15 mouse cellular contexts compared by ENCODE assay signal in genomic region chr19:17354362-17354761, GRCm38 (mm10). TPM values are rescaled to one million over a fixed set of nuclear protein-coding genes. Genes with fewer than 3 reads are reported as not detected.
DNase-seq lines count a peak whose midpoint lies in the region; ATAC-seq lines count a peak whose summit lies in the region.
"Had no signal": no experiment of that assay in that cellular context is flagged by ENCODE, and none has a peak within 500 bp of the region (broad histone marks: within the 10 kb centered on the region; RNA-seq: fewer than 3 reads in every experiment).

No protein-coding gene starts in this region.

- H3K27ac ChIP-seq in embryonic facial prominence, embryonic 12.5 days, result no peak overlapping the region
- H3K27ac ChIP-seq in embryonic facial prominence, embryonic 10.5 days (replicated peaks), result no peak overlapping the region
- H3K27ac ChIP-seq in kidney, embryonic 15.5 days, result no peak overlapping the region
- no peak overlapping the region for H3K27ac ChIP-seq in embryonic facial prominence, embryonic 14.5 days (replicated peaks; ENCODE audit: low read depth, low read length)
- H3K27ac ChIP-seq in liver, embryonic 15.5 days (replicated peaks), result peak overlapping the region; percentile 87
- H3K27ac ChIP-seq: neural tube, embryonic 12.5 days had no signal

- no peak overlapping the region for H3K9ac ChIP-seq in embryonic facial prominence, embryonic 12.5 days
- H3K9ac ChIP-seq in kidney, embryonic 15.5 days, result no peak overlapping the region
- no peak overlapping the region for H3K9ac ChIP-seq in embryonic facial prominence, embryonic 14.5 days (ENCODE audit: low read depth, low read length)
- peak overlapping the region; percentile 77 for H3K9ac ChIP-seq in liver, embryonic 15.5 days
- H3K9ac ChIP-seq: neural tube, embryonic 12.5 days had no signal

- WGBS in embryonic facial prominence, embryonic 12.5 days, result 68% methylated on average over 4 of the region's 4 CpGs
- WGBS in embryonic facial prominence, embryonic 10.5 days, result 77% methylated on average over 4 of the region's 4 CpGs
- WGBS in kidney, embryonic 15.5 days, result 81% methylated on average over 4 of the region's 4 CpGs
- 67% methylated on average over 4 of the region's 4 CpGs for WGBS in embryonic facial prominence, embryonic 14.5 days
- WGBS in liver, embryonic 15.5 days (ENCODE audit: insufficient replicate concordance), result 45% methylated on average over 4 of the region's 4 CpGs

- 0 out of 2 replicates have a peak overlapping the region, but pooled peaks have one; percentile 4 for H3K4me2 ChIP-seq in embryonic facial prominence, embryonic 12.5 days (replicated peaks)
- H3K4me2 ChIP-seq in kidney, embryonic 15.5 days, result peak overlapping the region; percentile 3; the same call in 1 of the 2 replicates
- peak overlapping the region; percentile 83; the same call in 1 of the 2 replicates for H3K4me2 ChIP-seq in embryonic facial prominence, embryonic 14.5 days (ENCODE audit: low read depth, low read length)
- peak overlapping the region; percentile 76 for H3K4me2 ChIP-seq in liver, embryonic 15.5 days

- H3K4me3 ChIP-seq in embryonic facial prominence, embryonic 12.5 days, result no peak overlapping the region
- H3K4me3 ChIP-seq in embryonic facial prominence, embryonic 10.5 days, result no peak overlapping the region
- H3K4me3 ChIP-seq in kidney, embryonic 15.5 days (replicated peaks), result no peak overlapping the region
- H3K4me3 ChIP-seq in embryonic facial prominence, embryonic 14.5 days (ENCODE audit: low read depth, low read length), result no peak overlapping the region
- peak overlapping the region; percentile 75 for H3K4me3 ChIP-seq in liver, embryonic 15.5 days (replicated peaks)
- H3K4me3 ChIP-seq: neural tube, embryonic 12.5 days had no signal

- no peaks in the 10 kb centered on the region for H3K4me1 ChIP-seq in embryonic facial prominence, embryonic 12.5 days
- peaks cover 8% of the 10 kb centered on the region for H3K4me1 ChIP-seq in embryonic facial prominence, embryonic 10.5 days
- H3K4me1 ChIP-seq in kidney, embryonic 15.5 days, result peaks cover 16% of the 10 kb centered on the region
- H3K4me1 ChIP-seq in embryonic facial prominence, embryonic 14.5 days (ENCODE audit: control insufficient read depth, insufficient read depth, low read length), result no peaks in the 10 kb centered on the region; the same call in 1 of the 2 replicates
- H3K4me1 ChIP-seq in liver, embryonic 15.5 days (replicated peaks), result peaks cover 74% of the 10 kb centered on the region

- 0 out of 2 replicates have a peak, but pooled peaks cover 9% of the 10 kb centered on the region for H3K27me3 ChIP-seq in embryonic facial prominence, embryonic 12.5 days
- peaks cover 37% of the 10 kb centered on the region for H3K27me3 ChIP-seq in embryonic facial prominence, embryonic 10.5 days (replicated peaks; ENCODE audit: low read depth, poor library complexity, severe bottlenecking)
- H3K27me3 ChIP-seq in kidney, embryonic 15.5 days, result peaks cover 6% of the 10 kb centered on the region; the same call in 1 of the 2 replicates
- 0 out of 2 replicates have a peak, but pooled peaks cover 9% of the 10 kb centered on the region for H3K27me3 ChIP-seq in embryonic facial prominence, embryonic 14.5 days (replicated peaks; ENCODE audit: control insufficient read depth, insufficient read depth, low read length)
- H3K27me3 ChIP-seq in liver, embryonic 15.5 days, result 0 out of 2 replicates have a peak, but pooled peaks cover 3% of the 10 kb centered on the region

- no peak for ATAC-seq in embryonic facial prominence, embryonic 12.5 days (ENCODE audit: insufficient number of reproducible peaks, insufficient read depth, low FRiP score, low TSS enrichment)
- no peak for ATAC-seq in kidney, embryonic 15.5 days (replicated peaks; ENCODE audit: low FRiP score)
- ATAC-seq in embryonic facial prominence, embryonic 14.5 days (ENCODE audit: low read depth), result no peak
- peak; percentile 50 for ATAC-seq in liver, embryonic 15.5 days (ENCODE audit: insufficient read depth)
- no peak for ATAC-seq in monocyte, adult 5-6 weeks (replicated peaks; ENCODE audit: insufficient number of reproducible peaks, low FRiP score, low TSS enrichment, poor library complexity, severe bottlenecking)
- ATAC-seq: midbrain, embryonic 16.5 days had no signal

- DNase-seq in embryonic facial prominence, embryonic 10.5 days (ENCODE audit: low spot score), result no peak
- no peak for DNase-seq in kidney, adult 9 months
- no peak for DNase-seq in embryonic facial prominence, embryonic 14.5 days (ENCODE audit: low spot score)
- DNase-seq in cerebellum, adult 18-20 months, result no peak
- DNase-seq: gastrocnemius, postnatal 36 days; kidney, postnatal 10 days; layer of hippocampus, adult 9-11 months; lung, postnatal 36 days; thymus, postnatal 4 days had no signal

- no peaks in the 10 kb centered on the region for H3K36me3 ChIP-seq in embryonic facial prominence, embryonic 12.5 days
- H3K36me3 ChIP-seq in embryonic facial prominence, embryonic 10.5 days (replicated peaks), result no peaks in the 10 kb centered on the region
- no peaks in the 10 kb centered on the region for H3K36me3 ChIP-seq in kidney, embryonic 15.5 days
- H3K36me3 ChIP-seq in embryonic facial prominence, embryonic 14.5 days (ENCODE audit: control insufficient read depth, insufficient read depth, low read length), result no peaks in the 10 kb centered on the region
- H3K36me3 ChIP-seq in liver, embryonic 15.5 days (replicated peaks), result peaks cover 40% of the 10 kb centered on the region
- H3K36me3 ChIP-seq: neural tube, embryonic 12.5 days had no signal

- H3K9me3 ChIP-seq in embryonic facial prominence, embryonic 12.5 days, result no peaks in the 10 kb centered on the region
- no peaks in the 10 kb centered on the region for H3K9me3 ChIP-seq in embryonic facial prominence, embryonic 10.5 days
- H3K9me3 ChIP-seq in kidney, embryonic 15.5 days (replicated peaks), result no peaks in the 10 kb centered on the region
- H3K9me3 ChIP-seq in embryonic facial prominence, embryonic 14.5 days (ENCODE audit: control insufficient read depth, low read length), result no peaks in the 10 kb centered on the region
- H3K9me3 ChIP-seq in liver, embryonic 15.5 days (replicated peaks), result no peaks in the 10 kb centered on the region
- H3K9me3 ChIP-seq: neural tube, embryonic 12.5 days had no signal

RNA-seq across cellular contexts. Expression of gene Gcnt1, which starts 18.3 kb away (rescaled TPM):
- 5.1 and 5.9 TPM in 2 replicates for polyA plus RNA-seq in embryonic facial prominence, embryonic 12.5 days (2016; fragmentation: Nextera tagmentation; extraction: Ambion mirVana)
- 3.0 and 3.7 TPM in 2 replicates for polyA plus RNA-seq in embryonic facial prominence, embryonic 10.5 days (2016; fragmentation: Nextera tagmentation; extraction: Ambion mirVana)
- polyA plus RNA-seq in kidney, embryonic 15.5 days (2015; fragmentation: Nextera tagmentation; extraction: Ambion mirVana), result 27.6 and 29.6 TPM in 2 replicates
- 7.6 and 7.8 TPM in 2 replicates for polyA plus RNA-seq in embryonic facial prominence, embryonic 14.5 days (2014; fragmentation: Nextera tagmentation; extraction: Ambion mirVana)
- 18.5 and 19.0 TPM in 2 replicates for polyA plus RNA-seq in liver, embryonic 15.5 days (2015; fragmentation: Nextera tagmentation; extraction: Ambion mirVana)
- 24.1 to 36.0 TPM (median 35.5 TPM) in 3 replicates for total RNA-seq in monocyte, adult 5-6 weeks (2017)

RNA-seq across cellular contexts. Expression of gene Rfk, which starts 39.5 kb away (rescaled TPM):
- 97.6 and 102 TPM in 2 replicates for polyA plus RNA-seq in embryonic facial prominence, embryonic 12.5 days (2016; fragmentation: Nextera tagmentation; extraction: Ambion mirVana)
- polyA plus RNA-seq in embryonic facial prominence, embryonic 10.5 days (2016; fragmentation: Nextera tagmentation; extraction: Ambion mirVana), result 62.1 and 69.7 TPM in 2 replicates
- polyA plus RNA-seq in kidney, embryonic 15.5 days (2015; fragmentation: Nextera tagmentation; extraction: Ambion mirVana), result 76.8 and 85.6 TPM in 2 replicates
- 64.7 and 68.8 TPM in 2 replicates for polyA plus RNA-seq in embryonic facial prominence, embryonic 14.5 days (2014; fragmentation: Nextera tagmentation; extraction: Ambion mirVana)
- polyA plus RNA-seq in liver, embryonic 15.5 days (2015; fragmentation: Nextera tagmentation; extraction: Ambion mirVana), result 55.3 and 58.4 TPM in 2 replicates
- 34.0 to 41.6 TPM (median 38.1 TPM) in 3 replicates for total RNA-seq in monocyte, adult 5-6 weeks (2017)

Comparison
In these comparisons a context has a peak if more than half of its experiments do, and no peak if none do; other contexts are left out.
1. H3K4me2 ChIP-seq: peak in every context shown above with its lines; median percentile 83 in embryonic facial prominence, embryonic 14.5 days; 76 in liver, embryonic 15.5 days; 4 in embryonic facial prominence, embryonic 12.5 days; 3 in kidney, embryonic 15.5 days.